Mouse (Mus musculus) forebrain, embryonic 12.5 days (tissue): ENCODE measurements around the gene Sqstm1. TPM values are rescaled to one million over a fixed set of nuclear protein-coding genes. Genes with fewer than 3 reads are reported as not detected.

Experiments
- ATAC-seq: fragments of 200-750 bp; cut with Nextera tagmentation; 2 replicates; pipeline ENCODE4 v1.8.0; 2017; ENCODE audit warnings: moderate TSS enrichment; ENCODE audit not compliant: low FRiP score
- H3K27ac ChIP-seq: fragments of 300-500 bp; sonication (generic); 2 replicates; pipeline ENCODE4 v1.5.1; 2016; ENCODE audit warnings: mild to moderate bottlenecking
- H3K27me3 ChIP-seq: fragments of 300-500 bp; sonication (generic); 2 replicates; pipeline ENCODE4 v1.6.1; 2016; ENCODE audit warnings: mild to moderate bottlenecking
- H3K36me3 ChIP-seq: fragments of 300-500 bp; sonication (generic); replicated peaks from 2 replicates; pipeline ENCODE4 v1.6.1; 2016; ENCODE audit warnings: mild to moderate bottlenecking
- H3K4me1 ChIP-seq: fragments of 300-500 bp; sonication (generic); 2 replicates; pipeline ENCODE4 v1.6.1; 2016
- H3K4me2 ChIP-seq: fragments of 300-500 bp; sonication (generic); 2 replicates; pipeline ENCODE4 v1.6.1; 2016; ENCODE audit warnings: mild to moderate bottlenecking, moderate library complexity
- H3K4me3 ChIP-seq: fragments of 300-500 bp; sonication (generic); replicated peaks from 2 replicates; pipeline ENCODE4 v1.5.1; 2016; ENCODE audit warnings: mild to moderate bottlenecking
- H3K9ac ChIP-seq: fragments of 300-500 bp; sonication (generic); 2 replicates; pipeline ENCODE4 v1.6.1; 2016; ENCODE audit warnings: mild to moderate bottlenecking
- H3K9me3 ChIP-seq: fragments of 300-500 bp; sonication (generic); 2 replicates; pipeline ENCODE4 v1.6.1; 2016
- WGBS: fragments of 180-500 bp; shearing (Covaris S2); methylation state at CpG from one replicate; pipeline ENCODE4 v1.1.7; 2016; 5-methylcytosine and 5-hydroxymethylcytosine counted together
- polyA plus RNA-seq: library from polyadenylated mRNA; unstranded; fragments of >200 nt; fragmentation: Nextera tagmentation; extraction: Ambion mirVana; gene quantifications from 2 replicates; pipeline ENCODE4 v1.2.1, GENCODE M21; 2016

Gene Sqstm1
- polyA plus RNA-seq, 1 experiment from 2014 or later, result 169 TPM

DNA sequence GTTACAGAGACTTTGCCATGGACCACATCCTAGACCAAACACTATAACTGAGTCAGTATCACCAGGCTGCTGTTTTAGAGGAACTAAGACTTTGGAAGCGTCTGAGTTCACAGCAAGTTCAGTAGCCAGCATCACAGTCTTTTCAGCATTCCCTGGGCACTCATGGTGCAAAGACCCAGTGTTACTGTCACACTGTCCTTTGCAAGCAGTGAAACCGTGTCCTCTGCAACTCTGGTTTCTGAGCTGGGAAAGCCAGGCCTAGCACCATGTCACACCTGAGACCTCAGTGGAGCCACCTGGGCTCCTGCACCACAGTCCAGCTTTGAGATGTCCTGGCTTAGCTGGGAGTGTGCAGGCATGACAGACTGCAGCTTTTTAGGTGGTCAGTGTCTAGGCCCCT is 11.7 kb downstream of the Sqstm1 start:
- H3K4me2 ChIP-seq, result no peak overlapping the region
- WGBS, result 92% methylated on average over 2 of the region's 2 CpGs
- H3K9me3 ChIP-seq, result no peaks in the 10 kb centered on the region
- ATAC-seq, result no peak
- H3K9ac ChIP-seq, result no peak overlapping the region
- peaks cover 72% of the 10 kb centered on the region for H3K36me3 ChIP-seq
- no peak overlapping the region for H3K27ac ChIP-seq
- H3K4me3 ChIP-seq, result no peak overlapping the region
- H3K4me1 ChIP-seq, result no peaks in the 10 kb centered on the region
- no peaks in the 10 kb centered on the region for H3K27me3 ChIP-seq

DNA sequence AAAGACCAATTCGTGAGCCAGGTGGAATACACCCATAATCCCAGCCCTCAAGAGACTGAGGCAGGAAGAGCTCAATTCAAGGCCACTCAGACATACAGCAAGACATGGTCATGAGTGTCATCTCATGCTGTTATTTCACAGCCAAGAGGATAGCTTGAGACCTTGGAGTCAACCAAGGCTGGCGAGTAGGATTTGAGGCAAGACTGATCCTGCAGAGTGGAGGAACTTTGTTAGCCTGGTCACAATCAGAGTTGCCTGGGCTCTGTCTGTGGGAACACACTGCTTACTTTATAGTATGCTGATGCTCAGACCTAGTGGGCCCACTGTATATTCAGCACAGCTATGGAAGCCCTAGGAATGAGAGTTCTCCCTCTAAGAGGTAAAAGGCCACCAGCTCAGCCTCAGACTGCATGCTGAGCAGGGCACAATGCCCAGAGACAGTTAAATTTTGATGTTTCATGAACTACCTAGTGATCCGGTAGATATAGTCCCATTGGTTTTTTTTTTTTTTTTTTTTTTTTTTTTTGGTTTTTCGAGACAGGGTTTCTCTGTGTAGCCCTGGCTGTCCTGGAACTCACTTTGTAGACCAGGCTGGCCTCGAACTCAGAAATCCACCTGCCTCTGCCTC is 12.3 kb downstream of the Sqstm1 start:
- ATAC-seq, result no peak
- H3K4me2 ChIP-seq, result no peak overlapping the region
- no peaks in the 10 kb centered on the region for H3K27me3 ChIP-seq
- no peak overlapping the region for H3K9ac ChIP-seq
- WGBS, result 94% methylated on average over 4 of the region's 5 CpGs
- no peak overlapping the region for H3K4me3 ChIP-seq
- no peaks in the 10 kb centered on the region for H3K4me1 ChIP-seq
- H3K27ac ChIP-seq, result no peak overlapping the region
- H3K9me3 ChIP-seq, result no peaks in the 10 kb centered on the region
- peaks cover 68% of the 10 kb centered on the region for H3K36me3 ChIP-seq

GRCm38 (mm10) chr11:50197500-50197899 is 13.1 kb downstream of the Sqstm1 start:
- H3K27ac ChIP-seq, result no peak overlapping the region
- ATAC-seq, result no peak
- 96% methylated on average over 4 of the region's 4 CpGs for WGBS
- H3K4me2 ChIP-seq, result no peak overlapping the region
- peaks cover 62% of the 10 kb centered on the region for H3K36me3 ChIP-seq
- H3K27me3 ChIP-seq, result no peaks in the 10 kb centered on the region
- H3K9me3 ChIP-seq, result no peaks in the 10 kb centered on the region
- no peak overlapping the region for H3K4me3 ChIP-seq
- H3K4me1 ChIP-seq, result no peaks in the 10 kb centered on the region
- H3K9ac ChIP-seq, result no peak overlapping the region

DNA sequence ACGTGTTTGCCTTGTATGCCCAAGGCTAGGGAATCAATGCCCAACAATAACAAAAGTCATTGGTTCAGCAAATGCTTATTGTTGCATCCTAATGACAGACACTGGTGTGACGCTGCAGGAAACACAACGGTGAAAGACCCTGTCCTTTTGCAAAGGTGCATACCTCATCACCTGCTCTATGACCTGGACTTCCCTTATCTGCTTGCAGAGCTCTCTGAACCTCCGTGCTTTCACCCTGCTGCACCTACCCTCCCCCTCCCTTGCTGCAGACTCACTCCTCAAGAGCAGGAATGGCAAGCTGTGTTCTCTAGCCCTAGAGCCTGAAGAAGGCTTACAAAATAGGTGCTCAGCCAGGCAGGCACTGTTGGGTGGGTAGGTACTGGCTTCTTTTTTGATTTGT is 15.8 kb downstream of the Sqstm1 start:
- Histone ChIP-seq H3K27me3 (no peaks in the 10 kb centered on the region), H3K4me1 (no peaks in the 10 kb centered on the region), H3K36me3 (peaks cover 35% of the 10 kb centered on the region), H3K4me2 (no peak overlapping the region), H3K9ac (no peak overlapping the region), H3K9me3 (no peaks in the 10 kb centered on the region), H3K4me3 (no peak overlapping the region), H3K27ac (no peak overlapping the region)
- ATAC-seq, result no peak
- WGBS, result 85% methylated on average over 4 of the region's 4 CpGs

GRCm38 (mm10) chr11:50194070-50194469 is 16.6 kb downstream of the Sqstm1 start:
- no peaks in the 10 kb centered on the region for H3K9me3 ChIP-seq
- H3K36me3 ChIP-seq, result peaks cover 28% of the 10 kb centered on the region
- no peak overlapping the region for H3K9ac ChIP-seq
- no peak overlapping the region for H3K4me2 ChIP-seq
- H3K27ac ChIP-seq, result no peak overlapping the region
- H3K27me3 ChIP-seq, result no peaks in the 10 kb centered on the region
- no peaks in the 10 kb centered on the region for H3K4me1 ChIP-seq
- H3K4me3 ChIP-seq, result no peak overlapping the region
- WGBS, result 80% methylated on average over 7 of the region's 7 CpGs
- no peak for ATAC-seq

DNA sequence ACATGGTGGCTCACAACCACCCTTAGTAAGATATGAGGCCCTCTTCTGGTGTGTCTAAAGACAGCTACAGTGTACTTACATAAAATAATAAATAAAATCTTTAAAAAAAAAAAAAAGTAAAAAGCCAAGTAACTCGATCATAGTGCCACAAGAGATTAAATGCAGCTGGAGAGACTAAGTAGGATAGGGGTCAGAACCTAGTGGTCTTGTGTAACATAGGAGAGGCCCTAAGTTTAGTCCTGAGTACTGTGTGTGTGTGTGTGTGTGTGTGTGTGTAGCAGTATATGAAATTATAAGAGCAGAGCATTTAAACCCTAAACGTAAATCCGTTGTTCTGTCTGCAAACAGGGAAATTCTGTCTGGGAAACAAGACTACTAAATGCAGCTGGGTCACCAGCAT is 18.3 kb downstream of the Sqstm1 start:
- no peaks in the 10 kb centered on the region for H3K27me3 ChIP-seq
- H3K4me1 ChIP-seq, result no peaks in the 10 kb centered on the region
- no peak overlapping the region for H3K4me2 ChIP-seq
- no peak overlapping the region for H3K4me3 ChIP-seq
- no peak for ATAC-seq
- H3K36me3 ChIP-seq, result peaks cover 12% of the 10 kb centered on the region
- no peak overlapping the region for H3K27ac ChIP-seq
- H3K9me3 ChIP-seq, result no peaks in the 10 kb centered on the region
- 93% methylated on average over 3 of the region's 3 CpGs for WGBS
- H3K9ac ChIP-seq, result no peak overlapping the region

DNA sequence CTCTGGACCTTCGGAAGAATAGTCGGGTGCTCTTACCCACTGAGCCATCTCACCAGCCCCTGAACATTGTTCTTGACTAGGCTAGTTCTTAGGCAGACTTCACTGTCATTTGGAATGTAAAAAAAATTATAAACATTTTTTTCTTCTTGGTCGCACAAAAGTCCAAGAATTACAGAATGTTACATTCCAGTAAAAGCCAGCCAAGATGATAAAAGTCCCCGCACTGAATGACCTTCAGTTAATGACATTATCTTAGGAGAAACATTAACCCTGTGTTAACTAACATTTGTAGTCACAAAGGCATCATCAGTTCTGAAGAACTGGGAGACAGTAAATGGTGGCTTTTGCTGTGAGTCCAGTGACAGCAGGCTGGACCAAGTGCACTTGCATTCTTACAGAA is 20.3 kb downstream of the Sqstm1 start:
- ATAC-seq, result no peak
- Histone ChIP-seq H3K27me3 (no peaks in the 10 kb centered on the region), H3K4me1 (no peaks in the 10 kb centered on the region), H3K36me3 (0 out of 2 replicates have a peak, but pooled peaks cover 3% of the 10 kb centered on the region), H3K27ac (no peak overlapping the region), H3K9ac (no peak overlapping the region), H3K9me3 (no peaks in the 10 kb centered on the region), H3K4me3 (no peak overlapping the region), H3K4me2 (no peak overlapping the region)
- 96% methylated on average over 4 of the region's 4 CpGs for WGBS

GRCm38 (mm10) chr11:50188682-50189081 is 21.9 kb downstream of the Sqstm1 start:
- no peak overlapping the region for H3K4me2 ChIP-seq
- H3K9ac ChIP-seq, result no peak overlapping the region
- no peak overlapping the region for H3K4me3 ChIP-seq
- H3K27me3 ChIP-seq, result no peaks in the 10 kb centered on the region
- WGBS, result 77% methylated on average over 7 of the region's 7 CpGs
- H3K4me1 ChIP-seq, result no peaks in the 10 kb centered on the region
- H3K36me3 ChIP-seq, result peaks cover 8% of the 10 kb centered on the region
- no peaks in the 10 kb centered on the region for H3K9me3 ChIP-seq
- ATAC-seq, result no peak
- no peak overlapping the region for H3K27ac ChIP-seq

DNA sequence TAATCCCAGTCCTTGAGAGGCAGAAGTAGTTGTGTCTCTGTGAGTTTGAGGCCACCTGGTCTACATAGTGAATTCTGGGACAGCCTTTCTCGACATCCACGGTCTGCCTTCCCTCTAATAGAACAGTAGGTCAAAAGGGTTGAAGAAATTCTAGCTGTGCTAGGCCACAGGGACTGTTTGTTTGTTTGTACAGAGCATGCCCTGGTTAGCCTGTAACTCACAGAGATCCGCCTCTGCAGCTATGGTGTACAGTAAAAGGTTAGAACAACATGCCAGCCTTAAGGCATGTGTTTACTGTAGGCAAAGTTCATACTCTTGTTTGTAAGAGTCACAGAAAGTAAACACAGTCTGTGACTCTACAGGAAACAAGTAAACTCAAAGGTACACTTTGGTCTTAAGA is 25.8 kb downstream of the Sqstm1 start:
- 96% methylated on average over 3 of the region's 3 CpGs for whole genome bisulfite sequencing
- H3K4me3 ChIP-seq, result no peak overlapping the region
- no peak for ATAC-seq
- peaks cover 12% of the 10 kb centered on the region for H3K36me3 ChIP-seq
- no peak overlapping the region for H3K4me2 ChIP-seq
- no peak overlapping the region for H3K9ac ChIP-seq
- H3K27me3 ChIP-seq, result no peaks in the 10 kb centered on the region
- no peaks in the 10 kb centered on the region for H3K4me1 ChIP-seq
- no peak overlapping the region for H3K27ac ChIP-seq
- no peaks in the 10 kb centered on the region for H3K9me3 ChIP-seq

- no peaks in the 10 kb centered on the region for H3K27me3 ChIP-seq
- ATAC-seq, result no peak
- H3K9ac ChIP-seq, result no peak overlapping the region
- 92% methylated on average over 4 of the region's 4 CpGs for WGBS
- no peaks in the 10 kb centered on the region for H3K9me3 ChIP-seq
- H3K36me3 ChIP-seq, result peaks cover 18% of the 10 kb centered on the region
- H3K27ac ChIP-seq, result no peak overlapping the region
- H3K4me1 ChIP-seq, result no peaks in the 10 kb centered on the region
- no peak overlapping the region for H3K4me2 ChIP-seq
- no peak overlapping the region for H3K4me3 ChIP-seq
These were observed 27.9 kb downstream of the Sqstm1 start for GRCm38 (mm10) chr11:50182702-50183101.

GRCm38 (mm10) chr11:50180478-50181231 is 30.0 kb downstream of the Sqstm1 start:
- Histone ChIP-seq H3K9ac (no peak overlapping the region), H3K4me2 (no peak overlapping the region), H3K27me3 (no peaks in the 10 kb centered on the region), H3K9me3 (no peaks in the 10 kb centered on the region), H3K4me3 (no peak overlapping the region), H3K27ac (no peak overlapping the region), H3K4me1 (peaks cover 4% of the 10 kb centered on the region), H3K36me3 (peaks cover 24% of the 10 kb centered on the region)
- no peak for ATAC-seq
- WGBS, result 83% methylated on average over 6 of the region's 6 CpGs

- peaks cover 19% of the 10 kb centered on the region for H3K36me3 ChIP-seq
- 80% methylated on average over 5 of the region's 5 CpGs for WGBS
- ATAC-seq, result no peak
- no peaks in the 10 kb centered on the region for H3K27me3 ChIP-seq
- H3K4me3 ChIP-seq, result no peak overlapping the region
- peaks cover 10% of the 10 kb centered on the region for H3K4me1 ChIP-seq
- no peak overlapping the region for H3K4me2 ChIP-seq
- H3K27ac ChIP-seq, result no peak overlapping the region
- H3K9me3 ChIP-seq, result no peaks in the 10 kb centered on the region
- no peak overlapping the region for H3K9ac ChIP-seq
These were observed 31.8 kb downstream of the Sqstm1 start for GRCm38 (mm10) chr11:50178532-50179488.
